Mouse (Mus musculus) spleen, adult 18-20 months (tissue): Measurements from ENCODE around the gene Gm6020.
A peak's percentile ranks its signal among the peaks of the same experiment; 100 is the strongest.
"Not testable (repeated sequence)": the region's sequence is repeated elsewhere in the genome, so short reads cannot be mapped to it uniquely, and the experiment has no call there.

Experiments used
- DNase-seq, 2 experiments: peaks; one replicate each; pipeline ENCODE4 v3.0.0; 2022; ENCODE audit warnings: mixed read lengths in 2 of 2

The Gm6020 gene

DNA sequence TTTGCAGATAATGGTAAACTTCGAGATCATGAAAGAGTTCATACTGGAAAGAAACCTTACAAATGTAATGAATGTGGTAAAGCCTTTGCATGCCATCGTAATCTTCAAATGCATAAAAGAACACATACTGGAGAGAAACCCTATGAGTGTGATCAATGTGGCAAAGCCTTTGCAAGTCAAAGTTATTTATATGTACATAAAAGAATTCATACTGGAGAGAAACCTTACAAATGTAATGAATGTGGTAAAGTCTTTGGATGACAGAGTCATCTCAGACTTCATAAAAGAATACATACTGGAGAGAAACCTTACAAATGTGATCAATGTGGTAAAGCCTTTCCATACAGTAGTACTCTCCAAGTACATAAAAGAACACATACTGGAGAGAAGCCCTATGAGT lies at the start of gene Gm6020:
Gm6020 (plus strand) TSS at position 301 of the 400 bp plus-strand sequence.
- not testable (repeated sequence) for DNase-seq

DNA sequence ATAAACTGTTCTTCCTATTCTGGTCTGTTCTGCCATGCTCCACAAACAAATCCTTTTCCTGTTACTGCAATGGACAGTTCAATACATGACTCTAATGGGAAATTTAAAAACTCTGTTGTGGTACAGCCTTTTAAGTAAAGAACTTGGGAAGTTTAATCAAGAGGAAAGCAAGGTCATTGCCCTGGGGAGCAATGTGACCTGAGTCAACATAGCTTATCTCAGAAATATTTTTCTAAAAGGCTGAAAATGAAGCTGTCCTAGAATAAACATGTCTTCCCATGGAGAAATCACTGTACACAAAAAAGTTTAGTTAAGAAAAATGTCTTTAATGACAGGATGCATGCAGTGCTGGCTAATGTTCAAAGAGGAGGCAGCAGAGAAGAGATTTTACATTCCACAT lies 45.0 kb upstream of the Gm6020 start:
- DNase-seq = no peak

DNA sequence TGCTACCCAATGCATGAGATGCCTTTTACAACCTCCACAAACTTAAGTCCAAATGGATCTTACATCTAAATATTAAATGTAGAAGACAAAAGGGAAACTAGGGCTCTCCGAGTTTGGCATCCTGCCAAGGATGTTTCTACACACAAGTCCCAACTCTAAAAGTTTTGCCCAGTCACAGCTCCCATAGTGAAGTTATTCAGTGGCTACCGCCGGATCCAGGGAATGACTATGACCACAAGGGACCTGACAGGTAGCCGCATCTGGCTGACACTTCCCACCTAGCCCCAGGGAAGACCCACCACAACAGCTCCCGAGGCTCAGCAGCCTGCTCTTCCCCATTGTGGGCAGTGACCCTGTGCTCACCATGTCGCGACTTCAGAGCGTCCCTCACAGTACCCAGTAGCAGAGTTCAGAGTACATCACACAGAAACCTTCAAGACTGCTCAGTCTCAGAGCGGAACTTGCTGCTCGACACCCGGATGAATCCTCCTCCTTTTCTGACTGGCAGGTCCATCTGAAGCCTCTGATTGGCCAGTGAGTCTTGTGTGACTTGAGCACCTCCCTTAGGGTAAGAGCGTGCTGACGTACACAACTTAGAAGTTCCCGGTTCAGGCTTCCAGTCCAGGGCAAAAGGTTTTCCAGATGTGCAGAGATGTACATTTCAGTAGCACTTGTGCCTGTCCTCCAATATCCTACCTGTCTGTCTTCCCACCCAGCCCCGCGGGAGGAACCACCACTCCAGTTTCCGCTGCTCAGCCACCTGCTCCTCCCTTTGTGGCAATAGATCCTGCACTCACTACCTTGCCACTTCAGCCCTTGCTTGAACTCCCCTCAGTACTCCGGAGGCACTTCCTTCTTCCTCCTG lies 43.1 kb upstream of the Gm6020 start, which contains the start of gene Zfp950:
Zfp950 (minus strand) TSS at position 499 of the 865 bp plus-strand sequence.
- DNase-seq = peak; percentile 63 to 69

DNA sequence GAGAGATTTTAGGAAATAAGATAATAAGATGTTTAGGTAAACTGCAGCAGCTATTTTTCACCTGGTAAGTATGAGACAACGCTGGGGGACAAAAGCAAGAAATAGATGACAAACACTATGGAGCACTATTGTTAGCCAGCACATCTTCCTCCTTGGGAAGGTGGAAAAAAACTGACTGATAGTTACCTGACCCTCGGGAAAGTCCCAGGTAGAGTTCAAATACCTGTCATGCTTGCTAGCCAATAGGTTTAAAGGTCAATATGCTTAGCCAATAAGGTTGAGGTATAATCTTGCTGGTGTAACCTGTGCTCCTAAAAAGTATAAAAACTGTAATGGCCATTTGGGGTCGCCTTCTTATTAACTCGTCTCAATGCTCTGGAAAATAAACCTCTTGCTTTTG lies 42.4 kb upstream of the Gm6020 start:
- no peak for DNase-seq

DNA sequence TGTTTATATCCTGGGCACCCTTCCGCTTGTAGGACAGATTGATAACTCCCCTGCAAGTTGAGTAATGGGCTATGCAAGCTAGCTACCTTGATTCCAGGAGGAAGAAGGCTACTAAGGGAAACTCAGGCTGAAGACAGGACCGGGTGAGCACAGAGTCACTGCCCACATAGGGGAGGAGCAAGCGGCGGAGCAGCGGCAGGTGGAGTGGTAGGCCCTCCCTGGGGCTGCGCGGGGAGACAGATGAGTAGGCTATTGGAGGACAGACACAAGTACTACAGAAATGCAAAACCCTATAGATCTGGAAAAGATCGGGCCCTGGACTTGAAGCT lies 32.4 kb upstream of the Gm6020 start:
- DNase-seq = peak; percentile 38 to 44

DNA sequence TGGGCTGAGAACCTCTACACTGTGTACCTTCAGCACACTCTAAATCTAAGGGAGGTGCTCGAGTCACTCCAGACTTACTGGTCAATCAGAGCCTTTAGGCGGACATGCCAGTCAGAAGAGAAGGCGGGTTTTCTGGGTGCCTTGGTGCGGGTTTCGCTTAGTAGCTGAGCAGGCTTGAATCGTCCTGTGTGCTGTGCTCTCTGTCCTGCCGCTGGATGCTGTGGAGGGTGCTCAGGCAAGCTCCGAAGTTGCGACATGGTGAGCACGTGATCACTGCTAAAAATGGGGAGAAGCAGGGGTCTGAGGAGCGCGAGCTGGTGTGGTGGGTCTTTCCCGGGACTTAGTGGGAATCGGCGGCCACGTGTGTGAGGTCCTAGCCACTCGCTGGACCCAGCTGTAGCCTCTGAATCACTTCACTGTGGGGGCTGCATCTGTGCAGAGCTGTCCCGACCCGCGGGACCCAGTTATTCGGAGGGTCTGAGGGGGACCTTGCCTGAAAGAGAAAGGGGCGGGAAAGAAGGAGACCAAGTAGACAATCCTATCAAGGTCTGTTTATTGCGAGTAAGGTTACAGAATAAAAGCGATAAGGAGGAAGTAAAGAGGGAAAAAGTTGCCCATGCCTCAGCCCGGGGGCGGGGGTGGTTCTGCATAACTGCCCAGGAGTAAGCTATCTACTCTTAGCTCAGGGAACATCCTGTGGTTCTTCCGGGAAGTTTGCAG lies 31.8 kb upstream of the Gm6020 start:
- DNase-seq = peak; percentile 68 to 73

GRCm38 (mm10) chr19:61175756-61176324 lies 7.8 kb upstream of the Gm6020 start, which contains the start of gene Gm7102:
Gene Gm7102 (minus strand): TSS chr19:61176309.
- DNase-seq = no peak

DNA sequence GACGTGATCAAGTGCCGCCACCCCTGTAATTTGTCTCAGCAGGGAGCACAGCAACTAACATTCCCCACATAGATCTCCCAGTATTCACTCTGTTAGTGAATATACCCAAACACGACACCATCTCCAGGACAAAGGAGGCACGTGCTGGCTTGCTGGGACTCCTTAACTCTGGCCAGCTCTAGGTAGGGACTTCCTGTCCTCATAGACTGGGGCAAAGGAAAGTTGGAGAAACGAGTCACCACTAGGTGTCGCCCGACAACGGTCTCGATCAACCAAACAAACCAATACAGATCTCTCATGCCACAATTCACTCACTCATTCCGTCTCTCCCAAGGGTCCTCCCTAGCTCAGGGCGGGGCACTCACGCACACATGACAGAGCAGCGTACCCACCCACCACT lies 15.6 kb downstream of the Gm6020 start:
- peak; percentile 74 to 91 for DNase-seq

- peak; percentile 17 to 52 for DNase-seq
Observed at GRCm38 (mm10) chr19:61199836-61200235, 16.1 kb downstream of the Gm6020 start.

DNA sequence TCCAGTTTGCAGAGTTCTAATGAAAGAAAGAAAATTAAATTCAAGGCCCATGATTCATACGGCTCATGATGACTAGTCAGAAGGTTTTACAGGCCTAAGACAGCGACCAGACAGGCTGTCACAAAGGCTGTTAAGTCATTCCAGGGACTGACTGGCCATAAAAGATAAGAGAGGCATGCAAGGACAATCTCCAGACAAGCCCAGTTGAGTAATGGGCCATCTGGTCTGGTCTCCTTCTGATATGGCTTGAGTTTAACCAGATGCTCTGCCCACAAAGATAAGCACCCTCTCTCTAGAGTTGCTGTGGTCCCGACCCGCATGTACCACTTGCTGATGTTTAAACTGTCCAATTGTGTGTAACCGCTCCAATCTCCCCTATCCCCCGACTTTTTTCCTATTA lies 23.8 kb downstream of the Gm6020 start:
- not testable (repeated sequence) for DNase-seq

GRCm38 (mm10) chr19:61223706-61224328 lies 40.1 kb downstream of the Gm6020 start:
- no peak for DNase-seq

- DNase-seq = peak in 1 of 2 experiments; percentile 38
Observed at GRCm38 (mm10) chr19:61224678-61225525, 41.2 kb downstream of the Gm6020 start.

DNA sequence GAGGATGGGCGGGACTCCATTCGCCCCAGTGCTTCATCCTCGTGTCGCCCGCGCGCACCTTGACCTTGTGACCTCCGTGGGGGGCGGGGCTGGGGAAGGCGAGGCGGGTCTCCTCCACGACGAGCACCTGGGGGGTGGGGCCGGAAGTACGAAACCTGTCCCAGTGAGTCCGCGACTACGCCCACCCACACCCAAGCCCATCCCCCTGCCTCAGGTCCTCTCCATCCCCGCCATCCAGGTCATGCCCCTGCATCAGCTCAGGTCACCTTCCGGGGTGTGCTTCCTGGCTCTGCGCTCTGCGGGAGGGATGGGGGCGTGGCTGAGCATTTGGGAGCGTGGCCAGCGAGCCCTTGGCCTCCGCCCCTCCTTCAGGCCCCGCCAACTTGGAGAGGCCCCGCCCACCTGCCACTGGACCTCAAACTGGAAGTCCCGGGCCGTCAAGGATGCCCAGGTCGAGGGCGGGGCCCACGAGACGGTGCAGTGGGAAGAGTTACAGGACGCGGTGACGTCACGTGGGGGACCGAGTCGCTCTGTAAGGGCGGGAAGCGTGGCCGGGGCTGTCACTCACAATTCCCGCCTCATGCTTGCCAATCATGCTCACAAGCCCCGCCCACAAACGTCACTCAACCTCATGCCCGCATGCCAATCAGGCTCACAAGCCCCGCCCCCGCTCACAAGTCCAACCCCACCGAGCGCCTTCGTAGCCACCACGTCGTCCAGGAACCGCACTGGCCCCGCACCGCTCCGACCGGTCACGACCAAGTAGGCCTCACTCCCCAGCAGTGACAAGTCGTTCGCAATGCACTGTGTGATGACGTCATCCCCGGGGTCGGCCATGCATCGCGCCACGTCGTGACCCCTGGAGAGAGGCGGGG lies 42.1 kb downstream of the Gm6020 start:
- DNase-seq = peak; percentile 53 to 59

DNA sequence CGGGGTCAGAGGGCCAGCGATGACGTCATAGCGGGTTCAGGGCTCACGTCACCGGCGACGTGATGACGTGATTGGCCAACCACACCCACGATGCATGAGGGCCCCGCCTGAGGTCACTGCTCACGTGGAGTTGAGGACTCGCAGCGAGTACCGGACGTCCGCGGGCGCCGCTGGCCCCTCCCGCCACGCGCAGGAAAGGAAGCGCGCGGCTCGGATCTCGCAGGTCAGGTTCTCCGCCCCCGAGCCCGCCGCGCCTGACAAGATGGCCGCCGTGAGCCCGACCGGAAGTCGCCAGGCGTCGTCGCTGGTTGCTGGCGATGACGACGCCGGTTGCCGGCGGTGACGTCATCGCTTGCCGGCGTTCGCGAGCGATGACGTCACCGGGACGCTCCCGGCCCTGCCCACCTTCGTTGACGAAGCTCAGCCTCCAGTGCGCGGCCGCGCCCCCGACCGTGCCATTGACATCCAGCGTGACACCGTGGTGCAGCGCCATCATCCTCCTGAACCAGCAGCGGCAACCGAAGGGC lies 42.8 kb downstream of the Gm6020 start:
- peak in 1 of 2 experiments; percentile 65 for DNase-seq

GRCm38 (mm10) chr19:61226928-61227854 lies 43.5 kb downstream of the Gm6020 start:
- peak; percentile 92 to 93 for DNase-seq

DNA sequence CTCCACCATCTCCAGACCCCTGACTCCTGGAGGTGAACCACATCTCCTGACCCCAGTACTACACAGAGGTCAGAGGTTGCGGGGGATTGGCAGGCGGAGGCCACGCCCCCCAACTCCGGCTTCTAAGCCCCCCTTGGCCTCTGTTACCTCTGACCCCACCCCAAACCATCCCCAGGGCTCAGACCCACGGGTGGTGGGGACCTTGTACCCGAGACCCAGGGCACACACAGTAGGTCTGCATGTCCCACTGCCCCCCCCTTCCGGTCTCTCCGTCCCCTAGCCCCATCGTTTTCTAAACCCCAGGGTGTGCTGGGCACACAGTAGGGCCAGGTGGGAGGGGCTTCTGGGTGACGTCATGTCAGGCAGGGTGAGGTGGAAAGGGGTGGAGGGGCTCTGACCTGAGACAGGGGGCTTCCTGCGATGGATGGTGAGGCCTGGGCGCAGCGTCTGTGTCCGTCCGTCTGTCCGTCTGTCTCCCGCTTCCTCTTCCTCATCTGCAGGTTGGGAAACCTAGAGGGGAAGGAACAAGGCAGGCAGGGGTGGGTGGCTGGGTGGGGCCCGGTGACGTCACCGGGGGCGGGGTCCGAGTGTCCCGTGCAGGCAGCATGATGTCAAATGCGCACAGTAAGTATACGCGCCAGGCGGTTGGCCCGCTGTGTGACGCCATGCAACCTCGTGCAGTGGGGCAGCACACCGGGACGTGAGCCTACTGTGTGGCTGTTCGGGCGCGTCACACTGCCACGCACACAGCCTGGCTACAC lies 44.4 kb downstream of the Gm6020 start, which contains the start of gene Csf2ra:
Csf2ra (minus strand) TSS at position 489 of the 761 bp plus-strand sequence.
- peak; percentile 44 to 47 for DNase-seq
